Mouse (Mus musculus): ENCODE measurements around the gene Asb2.

GRCm38 (mm10) chr12:103287276-103287675 is 68.5 kb downstream of the Asb2 start:
- no peak for TF ChIP-seq GATA1 (IDR thresholded peaks at IDR 0.05; ENCODE audit: borderline replicate concordance, low read length)
- TF ChIP-seq CTCF (IDR thresholded peaks at IDR 0.05; ENCODE audit: low read depth, low read length) = no peak
- TF ChIP-seq POLR2AphosphoS5 (IDR thresholded peaks at IDR 0.05; ENCODE audit: insufficient replicate concordance, low read depth, low read length) = no peak
- TF ChIP-seq TAL1 (conservative IDR thresholded peaks at IDR 0.05; ENCODE audit: low read depth, low read length) = no peak
- TF ChIP-seq GATA2 (IDR thresholded peaks at IDR 0.05; ENCODE audit: borderline replicate concordance, low read depth, low read length) = no peak

Measured in G1E (cell line).